Comparison of ENCODE assay signal across 17 mouse cellular contexts in genomic region chr13:115072386-115072785, GRCm38 (mm10). TPM values are rescaled to one million over a fixed set of nuclear protein-coding genes. Genes with fewer than 3 reads are reported as not detected.
"Had no signal": no experiment of that assay in that cellular context is flagged by ENCODE, and none has a peak within 500 bp of the region (broad histone marks: within the 10 kb centered on the region; RNA-seq: fewer than 3 reads in every experiment).

No protein-coding gene starts in this region.

- H3K27ac ChIP-seq: hindbrain, embryonic 12.5 days; left cerebral cortex, adult 2 months; limb, embryonic 10.5 days; liver, embryonic 15.5 days; lung, embryonic 15.5 days; midbrain, embryonic 10.5 days; midbrain, embryonic 15.5 days; neural tube, embryonic 12.5 days had no signal

- DNase-seq: right cerebral cortex, postnatal 4 days; spleen, adult 18-20 months; thymus, adult 18-20 months; thymus, postnatal 14 days had no signal

- H3K9me3 ChIP-seq: hindbrain, embryonic 12.5 days; limb, embryonic 10.5 days; liver, embryonic 15.5 days; lung, embryonic 15.5 days; midbrain, embryonic 10.5 days; midbrain, embryonic 15.5 days; neural tube, embryonic 12.5 days had no signal

- H3K4me3 ChIP-seq: hindbrain, embryonic 12.5 days; left cerebral cortex, adult 2 months; limb, embryonic 10.5 days; liver, embryonic 15.5 days; lung, embryonic 15.5 days; midbrain, embryonic 10.5 days; midbrain, embryonic 15.5 days; neural tube, embryonic 12.5 days had no signal

- H3K4me2 ChIP-seq: hindbrain, embryonic 12.5 days; liver, embryonic 11.5 days; liver, embryonic 15.5 days; lung, embryonic 15.5 days; midbrain, embryonic 15.5 days; neural tube, embryonic 12.5 days had no signal

- ATAC-seq: hindbrain, embryonic 16.5 days; inflammation-experienced regulatory T-cells, adult 6 months; midbrain, embryonic 15.5 days had no signal

- H3K4me1 ChIP-seq: hindbrain, embryonic 12.5 days; limb, embryonic 10.5 days; liver, embryonic 15.5 days; midbrain, embryonic 10.5 days; midbrain, embryonic 15.5 days; neural tube, embryonic 12.5 days had no signal

- H3K36me3 ChIP-seq: hindbrain, embryonic 12.5 days; limb, embryonic 10.5 days; liver, embryonic 15.5 days; lung, embryonic 15.5 days; midbrain, embryonic 10.5 days; midbrain, embryonic 15.5 days; neural tube, embryonic 12.5 days had no signal

- H3K9ac ChIP-seq: hindbrain, embryonic 12.5 days; liver, embryonic 15.5 days; lung, embryonic 15.5 days; midbrain, embryonic 15.5 days; neural tube, embryonic 12.5 days had no signal

- H3K27me3 ChIP-seq: hindbrain, embryonic 12.5 days; liver, embryonic 15.5 days; lung, embryonic 15.5 days; midbrain, embryonic 15.5 days; neural tube, embryonic 12.5 days had no signal

RNA-seq across cellular contexts. Expression of gene Gm49395, which starts 29.3 kb away (rescaled TPM):
- total RNA-seq: monocyte, adult 5-6 weeks; neutrophil, adult 5-6 weeks had no signal
